Mouse (Mus musculus) stomach, postnatal 0 days (tissue): ENCODE results near the gene Caln1. TPM values are rescaled to one million over a fixed set of nuclear protein-coding genes. Genes with fewer than 3 reads are reported as not detected.

Experiments used
- ATAC-seq: fragments of 200-750 bp; cut with Nextera tagmentation; 2 replicates; pipeline ENCODE4 v1.8.0; 2017; ENCODE audit not compliant: low FRiP score, low TSS enrichment
- DNase-seq: peaks from one replicate; pipeline ENCODE4 v3.0.0-alpha.2; 2016; ENCODE audit warnings: low spot score
- H3K27ac ChIP-seq: fragments of 300-500 bp; sonication (generic); replicated peaks from 2 replicates; pipeline ENCODE4 v1.5.1; 2014; ENCODE audit warnings: mild to moderate bottlenecking, control low read depth
- H3K27me3 ChIP-seq: fragments of 300-500 bp; sonication (generic); 2 replicates; pipeline ENCODE4 v1.6.1; 2014; ENCODE audit warnings: low read length; ENCODE audit not compliant: control insufficient read depth, insufficient read depth
- H3K36me3 ChIP-seq: fragments of 300-500 bp; sonication (generic); 2 replicates; pipeline ENCODE4 v1.6.1; 2014; ENCODE audit warnings: low read length, mixed read lengths; ENCODE audit not compliant: control insufficient read depth, insufficient read depth
- H3K4me1 ChIP-seq: fragments of 300-500 bp; sonication (generic); replicated peaks from 2 replicates; pipeline ENCODE4 v1.6.1; 2014; ENCODE audit warnings: antibody characterized with exemption; ENCODE audit not compliant: control insufficient read depth, insufficient read depth
- H3K4me2 ChIP-seq: fragments of 300-500 bp; sonication (generic); replicated peaks from 2 replicates; pipeline ENCODE4 v1.6.1; 2014; ENCODE audit warnings: low read depth, mild to moderate bottlenecking, control low read depth, moderate library complexity
- H3K4me3 ChIP-seq: fragments of 300-500 bp; sonication (generic); 2 replicates; pipeline ENCODE4 v1.5.1; 2014; ENCODE audit warnings: low read depth, low read length, control low read depth
- H3K9ac ChIP-seq: fragments of 300-500 bp; sonication (generic); 2 replicates; pipeline ENCODE4 v1.6.1; 2014; ENCODE audit warnings: mild to moderate bottlenecking, low read length, control low read depth, mixed read lengths
- H3K9me3 ChIP-seq: fragments of 300-500 bp; sonication (generic); 2 replicates; pipeline ENCODE4 v1.6.1; 2016; ENCODE audit warnings: low read length; ENCODE audit not compliant: control insufficient read depth
- CTCF ChIP-seq: IDR thresholded peaks from 2 replicates; pipeline ENCODE4 v1.5.1; 2016; ENCODE audit warnings: antibody characterized with exemption, low read depth, mild to moderate bottlenecking, moderate library complexity
- EP300 ChIP-seq: optimal IDR thresholded peaks from 2 replicates; pipeline ENCODE3; 2016; ENCODE audit warnings: antibody characterized with exemption
- WGBS: fragments of 180-500 bp; shearing (Covaris S2); extraction: QIAGEN DNeasy Blood & Tissue Kit; methylation state at CpG from one replicate; pipeline ENCODE4 v1.1.7; 2014; 5-methylcytosine and 5-hydroxymethylcytosine counted together
- polyA plus RNA-seq: library from polyadenylated mRNA; unstranded; fragments of >200 nt; fragmentation: Nextera tagmentation; extraction: Ambion mirVana; gene quantifications from 2 replicates; pipeline ENCODE4 v1.2.1, GENCODE M21; 2015

Caln1 gene
- polyA plus RNA-seq, 1 experiment from 2014 or later = 0.11 TPM

DNA sequence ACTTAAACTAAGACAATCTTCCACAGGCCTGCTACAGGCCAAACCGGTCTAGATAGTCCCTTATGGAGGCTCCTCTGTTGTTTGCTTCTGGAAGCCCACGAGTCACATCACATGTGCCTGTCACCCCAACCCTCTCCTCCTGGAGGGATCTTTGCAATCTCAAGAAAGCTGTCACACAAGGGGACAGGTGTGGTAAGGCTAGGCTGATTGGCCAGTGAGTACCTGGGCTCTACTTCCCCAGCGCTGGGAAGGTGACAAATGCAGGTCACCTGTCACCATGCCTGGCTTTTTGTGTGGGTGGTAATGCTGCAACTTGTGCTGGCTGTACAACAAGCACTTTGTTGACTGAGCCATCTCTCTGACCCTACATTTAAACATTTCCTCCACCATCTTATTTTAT lies 338.5 kb downstream of the Caln1 start:
- DNase-seq (no peak), ATAC-seq (no peak)
- no peak overlapping the region for H3K4me3 ChIP-seq
- H3K27ac ChIP-seq = no peak overlapping the region
- no peak for TF ChIP-seq CTCF
- no peak for TF ChIP-seq EP300
- WGBS = 53% methylated on average over 3 of the region's 3 CpGs
- H3K9me3 ChIP-seq = no peaks in the 10 kb centered on the region
- no peaks in the 10 kb centered on the region for H3K27me3 ChIP-seq
- no peak overlapping the region for H3K9ac ChIP-seq
- no peaks in the 10 kb centered on the region for H3K4me1 ChIP-seq
- H3K4me2 ChIP-seq = no peak overlapping the region
- H3K36me3 ChIP-seq = no peaks in the 10 kb centered on the region

- no peak overlapping the region for H3K4me3 ChIP-seq
- ATAC-seq = no peak
- TF ChIP-seq EP300 (no peak), CTCF (no peak)
- no peak for DNase-seq
- no peaks in the 10 kb centered on the region for H3K27me3 ChIP-seq
- no peak overlapping the region for H3K4me2 ChIP-seq
- H3K9ac ChIP-seq = no peak overlapping the region
- no peaks in the 10 kb centered on the region for H3K4me1 ChIP-seq
- no peaks in the 10 kb centered on the region for H3K9me3 ChIP-seq
- no peak overlapping the region for H3K27ac ChIP-seq
- H3K36me3 ChIP-seq = no peaks in the 10 kb centered on the region
- 69% methylated on average over 4 of the region's 4 CpGs for WGBS
Measured at GRCm38 (mm10) chr5:130708616-130709015, 339.4 kb downstream of the Caln1 start.

GRCm38 (mm10) chr5:130711643-130712042 lies 342.4 kb downstream of the Caln1 start:
- no peak overlapping the region for H3K27ac ChIP-seq
- no peak overlapping the region for H3K4me3 ChIP-seq
- no peaks in the 10 kb centered on the region for H3K36me3 ChIP-seq
- WGBS = 83% methylated on average over 2 of the region's 2 CpGs
- no peaks in the 10 kb centered on the region for H3K9me3 ChIP-seq
- DNase-seq (no peak), ATAC-seq (no peak)
- H3K9ac ChIP-seq = no peak overlapping the region
- no peaks in the 10 kb centered on the region for H3K27me3 ChIP-seq
- H3K4me1 ChIP-seq = no peaks in the 10 kb centered on the region
- no peak overlapping the region for H3K4me2 ChIP-seq
- no peak for TF ChIP-seq CTCF
- TF ChIP-seq EP300 = no peak

GRCm38 (mm10) chr5:130712281-130712680 lies 343.0 kb downstream of the Caln1 start:
- ATAC-seq (peak; percentile 71), DNase-seq (no peak)
- Histone ChIP-seq H3K27ac (no peak overlapping the region), H3K9me3 (no peaks in the 10 kb centered on the region), H3K27me3 (no peaks in the 10 kb centered on the region), H3K36me3 (no peaks in the 10 kb centered on the region), H3K4me2 (no peak overlapping the region), H3K4me1 (no peaks in the 10 kb centered on the region), H3K4me3 (no peak overlapping the region), H3K9ac (no peak overlapping the region)
- TF ChIP-seq EP300 (no peak), CTCF (no peak)
- 77% methylated on average over 1 of the region's 1 CpGs for WGBS

GRCm38 (mm10) chr5:130715181-130715580 lies 345.9 kb downstream of the Caln1 start:
- no peak overlapping the region for H3K4me2 ChIP-seq
- H3K9ac ChIP-seq = no peak overlapping the region
- H3K27me3 ChIP-seq = no peaks in the 10 kb centered on the region
- TF ChIP-seq EP300 = no peak
- TF ChIP-seq CTCF = no peak
- DNase-seq (no peak), ATAC-seq (no peak)
- no peaks in the 10 kb centered on the region for H3K9me3 ChIP-seq
- H3K27ac ChIP-seq = no peak overlapping the region
- no peaks in the 10 kb centered on the region for H3K4me1 ChIP-seq
- no peaks in the 10 kb centered on the region for H3K36me3 ChIP-seq
- 79% methylated on average over 4 of the region's 4 CpGs for WGBS
- no peak overlapping the region for H3K4me3 ChIP-seq

- DNase-seq = peak; percentile 33
- no peak overlapping the region for H3K4me2 ChIP-seq
- no peak for ATAC-seq
- H3K9ac ChIP-seq = no peak overlapping the region
- TF ChIP-seq EP300 = no peak
- peak; percentile 59 for TF ChIP-seq CTCF
- no peak overlapping the region for H3K4me3 ChIP-seq
- WGBS = 57% methylated on average over 9 of the region's 9 CpGs
- no peak overlapping the region for H3K27ac ChIP-seq
- H3K9me3 ChIP-seq = no peaks in the 10 kb centered on the region
- H3K36me3 ChIP-seq = no peaks in the 10 kb centered on the region
- H3K27me3 ChIP-seq = no peaks in the 10 kb centered on the region
- H3K4me1 ChIP-seq = no peaks in the 10 kb centered on the region
Measured at GRCm38 (mm10) chr5:130718385-130718784, 349.1 kb downstream of the Caln1 start.
